Mouse (Mus musculus) kidney, postnatal 0 days (tissue): ENCODE measurements around the gene Fam69b. TPM values are rescaled to one million over a fixed set of nuclear protein-coding genes. Genes with fewer than 3 reads are reported as not detected.

Source experiments
- ATAC-seq: fragments of 200-750 bp; cut with Nextera tagmentation; replicated peaks from 2 replicates; pipeline ENCODE4 v1.8.0; 2017; ENCODE audit warnings: low read depth, moderate number of reproducible peaks, moderate TSS enrichment, moderate library complexity; ENCODE audit not compliant: low FRiP score
- DNase-seq: peaks from one replicate; pipeline ENCODE4 v3.0.0-alpha.2; 2016; ENCODE audit warnings: low spot score
- H3K27ac ChIP-seq: fragments of 300-500 bp; sonication (generic); 2 replicates; pipeline ENCODE4 v1.5.1; 2014; ENCODE audit warnings: mild to moderate bottlenecking
- H3K27me3 ChIP-seq: fragments of 300-500 bp; sonication (generic); 2 replicates; pipeline ENCODE4 v1.6.1; 2014; ENCODE audit warnings: low read length, mixed read lengths; ENCODE audit not compliant: insufficient read depth
- H3K36me3 ChIP-seq: fragments of 300-500 bp; sonication (generic); 2 replicates; pipeline ENCODE4 v1.6.1; 2014; ENCODE audit warnings: low read length, mixed read lengths; ENCODE audit not compliant: insufficient read depth
- H3K4me1 ChIP-seq: fragments of 300-500 bp; sonication (generic); replicated peaks from 2 replicates; pipeline ENCODE4 v1.6.1; 2014; ENCODE audit warnings: antibody characterized with exemption, low read length, mixed read lengths; ENCODE audit not compliant: insufficient read depth
- H3K4me2 ChIP-seq: fragments of 300-500 bp; sonication (generic); 2 replicates; pipeline ENCODE4 v1.6.1; 2014; ENCODE audit warnings: mild to moderate bottlenecking, low read length, moderate library complexity, mixed read lengths
- H3K4me3 ChIP-seq: fragments of 300-500 bp; sonication (generic); replicated peaks from 2 replicates; pipeline ENCODE4 v1.5.1; 2014; ENCODE audit warnings: low read depth, low read length
- H3K9ac ChIP-seq: fragments of 300-500 bp; sonication (generic); 2 replicates; pipeline ENCODE4 v1.6.1; 2014; ENCODE audit warnings: low read depth, low read length
- H3K9me3 ChIP-seq: fragments of 300-500 bp; sonication (generic); replicated peaks from 2 replicates; pipeline ENCODE4 v1.6.1; 2016; ENCODE audit warnings: low read length, inconsistent platforms, mixed read lengths
- CTCF ChIP-seq: IDR thresholded peaks from 2 replicates; pipeline ENCODE4 v1.5.1; 2016; ENCODE audit warnings: antibody characterized with exemption, low read depth, mild to moderate bottlenecking, moderate library complexity
- WGBS: fragments of 180-500 bp; shearing (Covaris S2); extraction: QIAGEN DNeasy Blood & Tissue Kit; methylation state at CpG from one replicate; pipeline ENCODE4 v1.1.7; 2014; 5-methylcytosine and 5-hydroxymethylcytosine counted together
- polyA plus RNA-seq: library from polyadenylated mRNA; unstranded; fragments of >200 nt; fragmentation: Nextera tagmentation; extraction: Ambion mirVana; gene quantifications from 2 replicates; pipeline ENCODE4 v1.2.1, GENCODE M21; 2015

The Fam69b gene
- polyA plus RNA-seq, 1 experiment from 2014 or later, result 29.5 TPM

- Histone ChIP-seq H3K27ac (no peak overlapping the region), H3K4me3 (no peak overlapping the region), H3K36me3 (peaks cover 22% of the 10 kb centered on the region), H3K9me3 (no peaks in the 10 kb centered on the region), H3K9ac (no peak overlapping the region), H3K4me2 (no peak overlapping the region), H3K27me3 (no peaks in the 10 kb centered on the region), H3K4me1 (peaks cover 8% of the 10 kb centered on the region; the same call in 1 of the 2 replicates)
- no peak for TF ChIP-seq CTCF
- WGBS, result 32% methylated on average over 2 of the region's 2 CpGs
- ATAC-seq (no peak), DNase-seq (no peak)
Measured at GRCm38 (mm10) chr2:26636325-26636635, 8.0 kb downstream of the Fam69b start.

- ATAC-seq, result no peak
- WGBS, result 60% methylated on average over 4 of the region's 4 CpGs
- Histone ChIP-seq H3K27ac (no peak overlapping the region), H3K4me3 (no peak overlapping the region), H3K4me2 (no peak overlapping the region), H3K9ac (no peak overlapping the region), H3K9me3 (no peaks in the 10 kb centered on the region), H3K4me1 (peaks cover 8% of the 10 kb centered on the region; the same call in 1 of the 2 replicates), H3K27me3 (no peaks in the 10 kb centered on the region), H3K36me3 (peaks cover 22% of the 10 kb centered on the region)
- no peak for DNase-seq
- TF ChIP-seq CTCF, result no peak
Measured at GRCm38 (mm10) chr2:26637316-26637932, 9.2 kb downstream of the Fam69b start.

- no peak overlapping the region for H3K9ac ChIP-seq
- no peaks in the 10 kb centered on the region for H3K27me3 ChIP-seq
- H3K36me3 ChIP-seq, result peaks cover 22% of the 10 kb centered on the region
Measured at GRCm38 (mm10) chr2:26638039-26638438, 9.8 kb downstream of the Fam69b start.

GRCm38 (mm10) chr2:26638572-26638971, 10.3 kb downstream of the Fam69b start:
- no peaks in the 10 kb centered on the region for H3K27me3 ChIP-seq
- no peak for DNase-seq
- H3K36me3 ChIP-seq, result peaks cover 22% of the 10 kb centered on the region
- H3K9ac ChIP-seq, result peak overlapping the region; percentile 95
- TF ChIP-seq CTCF, result peak; percentile 10; the same call in 1 of the 2 replicates
- peak overlapping the region; percentile 62 for H3K4me2 ChIP-seq
- ATAC-seq, result no peak
- peaks cover 8% of the 10 kb centered on the region; the same call in 1 of the 2 replicates for H3K4me1 ChIP-seq
- H3K4me3 ChIP-seq, result peak overlapping the region; percentile 67; the same call in 1 of the 2 replicates
- no peak overlapping the region for H3K27ac ChIP-seq
- WGBS, result 51% methylated on average over 5 of the region's 5 CpGs
- H3K9me3 ChIP-seq, result no peaks in the 10 kb centered on the region

More at GRCm38 (mm10) chr2:26638039-26638438, 9.8 kb downstream of the Fam69b start:
- H3K9me3 ChIP-seq, result no peaks in the 10 kb centered on the region
- peaks cover 8% of the 10 kb centered on the region; the same call in 1 of the 2 replicates for H3K4me1 ChIP-seq
- no peak overlapping the region for H3K4me3 ChIP-seq
- DNase-seq (no peak), ATAC-seq (no peak)
- H3K4me2 ChIP-seq, result peak overlapping the region; percentile 62; the same call in 1 of the 2 replicates
- no peak overlapping the region for H3K27ac ChIP-seq
- WGBS, result 74% methylated on average over 5 of the region's 5 CpGs
- no peak for TF ChIP-seq CTCF

GRCm38 (mm10) chr2:26639083-26639482, 10.8 kb downstream of the Fam69b start:
- no peaks in the 10 kb centered on the region for H3K9me3 ChIP-seq
- peak; percentile 68 for TF ChIP-seq CTCF
- H3K4me2 ChIP-seq, result peak overlapping the region; percentile 62
- peak; percentile 82 for DNase-seq
- ATAC-seq, result peak; percentile 46
- H3K27me3 ChIP-seq, result no peaks in the 10 kb centered on the region
- peak overlapping the region; percentile 78; the same call in 1 of the 2 replicates for H3K27ac ChIP-seq
- H3K4me3 ChIP-seq, result peak overlapping the region; percentile 67
- H3K9ac ChIP-seq, result peak overlapping the region; percentile 95
- peaks cover 8% of the 10 kb centered on the region; the same call in 1 of the 2 replicates for H3K4me1 ChIP-seq
- peaks cover 22% of the 10 kb centered on the region for H3K36me3 ChIP-seq
- WGBS, result 2% methylated on average over 8 of the region's 8 CpGs

GRCm38 (mm10) chr2:26639838-26640830, 11.9 kb downstream of the Fam69b start:
- no peaks in the 10 kb centered on the region for H3K9me3 ChIP-seq
- peak; percentile 88 for ATAC-seq

More at GRCm38 (mm10) chr2:26639838-26640830, 11.9 kb downstream of the Fam69b start:
- peak; percentile 95 for TF ChIP-seq CTCF
- Histone ChIP-seq H3K27ac (peak overlapping the region; percentile 78), H3K4me2 (peak overlapping the region; percentile 62), H3K9ac (peak overlapping the region; percentile 95), H3K4me3 (peak overlapping the region; percentile 67), H3K27me3 (no peaks in the 10 kb centered on the region), H3K36me3 (peaks cover 17% of the 10 kb centered on the region; the same call in 1 of the 2 replicates), H3K4me1 (peaks cover 8% of the 10 kb centered on the region; the same call in 1 of the 2 replicates)
- WGBS, result 3% methylated on average over 49 of the region's 49 CpGs
- DNase-seq, result peak; percentile 98
